Mouse (Mus musculus): ENCODE results near the gene Lrmp. TPM values are rescaled to one million over a fixed set of nuclear protein-coding genes. Genes with fewer than 3 reads are reported as not detected.
A peak's percentile ranks its signal among the peaks of the same experiment; 100 is the strongest.

Gene Lrmp
- polyA plus RNA-seq, 1 experiment = 15.2 TPM

GRCm38 (mm10) chr6:145186096-145186495, 70.6 kb downstream of the Lrmp start:
- TF ChIP-seq CTCF (IDR thresholded peaks at IDR 0.05; ENCODE audit: insufficient read depth, low read length) (no peak), POLR2A (IDR thresholded peaks at IDR 0.05; ENCODE audit: borderline replicate concordance, extremely low read depth, low read depth, low read length) (no peak)
- Histone ChIP-seq H3K4me1 (ENCODE audit: control insufficient read depth, insufficient read depth, low read length) (no peaks in the 10 kb centered on the region), H3K4me3 (replicated peaks; ENCODE audit: extremely low read depth, low read depth, low read length) (no peak overlapping the region)
- 89% methylated on average over 1 of the region's 1 CpGs for WGBS
- DNase-seq = no peak

- H3K4me1 ChIP-seq (ENCODE audit: control insufficient read depth, insufficient read depth, low read length) = no peaks in the 10 kb centered on the region
- 61% methylated on average over 27 of the region's 27 CpGs for WGBS
- peak; percentile 18 for DNase-seq
- TF ChIP-seq CTCF (IDR thresholded peaks at IDR 0.05; ENCODE audit: insufficient read depth, low read length) = no peak
- TF ChIP-seq POLR2A (IDR thresholded peaks at IDR 0.05; ENCODE audit: borderline replicate concordance, extremely low read depth, low read depth, low read length) = no peak
- H3K4me3 ChIP-seq (replicated peaks; ENCODE audit: extremely low read depth, low read depth, low read length) = peak overlapping the region; percentile 45
Observed at GRCm38 (mm10) chr6:145187093-145188088, 71.9 kb downstream of the Lrmp start.

- whole genome bisulfite sequencing = 83% methylated on average over 3 of the region's 3 CpGs
- no peak overlapping the region for H3K4me3 ChIP-seq (replicated peaks; ENCODE audit: extremely low read depth, low read depth, low read length)
- no peak for TF ChIP-seq POLR2A (IDR thresholded peaks at IDR 0.05; ENCODE audit: borderline replicate concordance, extremely low read depth, low read depth, low read length)
- TF ChIP-seq CTCF (IDR thresholded peaks at IDR 0.05; ENCODE audit: insufficient read depth, low read length) = no peak
- no peak for DNase-seq
- H3K4me1 ChIP-seq (ENCODE audit: control insufficient read depth, insufficient read depth, low read length) = no peaks in the 10 kb centered on the region
Observed at GRCm38 (mm10) chr6:145193038-145193437, 77.6 kb downstream of the Lrmp start.

- 65% methylated on average over 11 of the region's 11 CpGs for WGBS
- no peak for TF ChIP-seq CTCF (IDR thresholded peaks at IDR 0.05; ENCODE audit: insufficient read depth, low read length)
- TF ChIP-seq POLR2A (IDR thresholded peaks at IDR 0.05; ENCODE audit: borderline replicate concordance, extremely low read depth, low read depth, low read length) = no peak
Observed at GRCm38 (mm10) chr6:145193446-145193845, 78.0 kb downstream of the Lrmp start.

GRCm38 (mm10) chr6:145197949-145198686, 82.7 kb downstream of the Lrmp start:
- WGBS = 92% methylated on average over 8 of the region's 8 CpGs

More at GRCm38 (mm10) chr6:145193446-145193845, 78.0 kb downstream of the Lrmp start:
- Histone ChIP-seq H3K4me3 (replicated peaks; ENCODE audit: extremely low read depth, low read depth, low read length) (no peak overlapping the region), H3K4me1 (ENCODE audit: control insufficient read depth, insufficient read depth, low read length) (no peaks in the 10 kb centered on the region)
- no peak for DNase-seq

GRCm38 (mm10) chr6:145202432-145203125, 87.1 kb downstream of the Lrmp start:
- Histone ChIP-seq H3K4me3 (replicated peaks; ENCODE audit: extremely low read depth, low read depth, low read length) (no peak overlapping the region), H3K4me1 (ENCODE audit: control insufficient read depth, insufficient read depth, low read length) (no peaks in the 10 kb centered on the region)
- TF ChIP-seq POLR2A (IDR thresholded peaks at IDR 0.05; ENCODE audit: borderline replicate concordance, extremely low read depth, low read depth, low read length) (no peak), CTCF (IDR thresholded peaks at IDR 0.05; ENCODE audit: insufficient read depth, low read length) (no peak)
- 65% methylated on average over 13 of the region's 13 CpGs for WGBS
- DNase-seq = no peak

More at GRCm38 (mm10) chr6:145197949-145198686, 82.7 kb downstream of the Lrmp start:
- Histone ChIP-seq H3K4me1 (ENCODE audit: control insufficient read depth, insufficient read depth, low read length) (no peaks in the 10 kb centered on the region), H3K4me3 (replicated peaks; ENCODE audit: extremely low read depth, low read depth, low read length) (no peak overlapping the region)
- TF ChIP-seq CTCF (IDR thresholded peaks at IDR 0.05; ENCODE audit: insufficient read depth, low read length) (no peak), POLR2A (IDR thresholded peaks at IDR 0.05; ENCODE audit: borderline replicate concordance, extremely low read depth, low read depth, low read length) (no peak)
- DNase-seq = no peak

- no peak overlapping the region for H3K4me3 ChIP-seq (replicated peaks; ENCODE audit: extremely low read depth, low read depth, low read length)
- DNase-seq = no peak
- WGBS = 89% methylated on average over 6 of the region's 6 CpGs
- TF ChIP-seq POLR2A (IDR thresholded peaks at IDR 0.05; ENCODE audit: borderline replicate concordance, extremely low read depth, low read depth, low read length) (no peak), CTCF (IDR thresholded peaks at IDR 0.05; ENCODE audit: insufficient read depth, low read length) (no peak)
- no peaks in the 10 kb centered on the region for H3K4me1 ChIP-seq (ENCODE audit: control insufficient read depth, insufficient read depth, low read length)
Observed at GRCm38 (mm10) chr6:145204440-145204839, 89.0 kb downstream of the Lrmp start.

- DNase-seq = no peak
- H3K4me3 ChIP-seq (replicated peaks; ENCODE audit: extremely low read depth, low read depth, low read length) = no peak overlapping the region
- H3K4me1 ChIP-seq (ENCODE audit: control insufficient read depth, insufficient read depth, low read length) = no peaks in the 10 kb centered on the region
- no peak for TF ChIP-seq CTCF (IDR thresholded peaks at IDR 0.05; ENCODE audit: insufficient read depth, low read length)
- no peak for TF ChIP-seq POLR2A (IDR thresholded peaks at IDR 0.05; ENCODE audit: borderline replicate concordance, extremely low read depth, low read depth, low read length)
- 66% methylated on average over 10 of the region's 10 CpGs for WGBS
Observed at GRCm38 (mm10) chr6:145205142-145205541, 89.7 kb downstream of the Lrmp start.

Data from lung, adult 2 months (tissue).